Mouse (Mus musculus) forebrain, postnatal 0 days (tissue): ENCODE measurements around the gene Magi3. TPM values are rescaled to one million over a fixed set of nuclear protein-coding genes. Genes with fewer than 3 reads are reported as not detected.

Source experiments
- ATAC-seq: fragments of 200-750 bp; cut with Nextera tagmentation; 2 replicates; pipeline ENCODE4 v1.8.0; 2017; ENCODE audit warnings: mild to moderate bottlenecking, moderate library complexity
- DNase-seq: peaks from one replicate; pipeline ENCODE4 v3.0.0-alpha.2; 2015
- H3K27ac ChIP-seq: fragments of 300-500 bp; sonication (generic); 2 replicates; pipeline ENCODE4 v1.5.1; 2014; ENCODE audit warnings: low read depth, mild to moderate bottlenecking, antibody characterized with exemption, low read length, moderate library complexity, mixed read lengths
- H3K27me3 ChIP-seq: fragments of 300-500 bp; sonication (generic); 2 replicates; pipeline ENCODE4 v1.6.1; 2014; ENCODE audit warnings: mild to moderate bottlenecking, low read length, mixed read lengths; ENCODE audit not compliant: insufficient read depth
- H3K36me3 ChIP-seq: fragments of 300-500 bp; sonication (generic); 2 replicates; pipeline ENCODE4 v1.6.1; 2014; ENCODE audit warnings: mild to moderate bottlenecking, moderate library complexity; ENCODE audit not compliant: insufficient read depth
- H3K4me1 ChIP-seq: fragments of 300-500 bp; sonication (generic); 2 replicates; pipeline ENCODE4 v1.6.1; 2014; ENCODE audit warnings: antibody characterized with exemption; ENCODE audit not compliant: insufficient read depth
- H3K4me2 ChIP-seq: fragments of 300-500 bp; sonication (generic); 2 replicates; pipeline ENCODE4 v1.6.1; 2014; ENCODE audit warnings: low read depth, mild to moderate bottlenecking, moderate library complexity
- H3K4me3 ChIP-seq: fragments of 300-500 bp; sonication (generic); 2 replicates; pipeline ENCODE4 v1.5.1; 2014; ENCODE audit warnings: low read depth, low read length, mixed read lengths
- H3K9ac ChIP-seq: fragments of 300-500 bp; sonication (generic); 2 replicates; pipeline ENCODE4 v1.6.1; 2014; ENCODE audit warnings: mild to moderate bottlenecking
- H3K9me3 ChIP-seq: fragments of 300-500 bp; sonication (generic); 2 replicates; pipeline ENCODE4 v1.6.1; 2016; ENCODE audit warnings: low read length
- CTCF ChIP-seq: sonication (generic); IDR thresholded peaks from 2 replicates; pipeline ENCODE4 v1.5.1; 2016; ENCODE audit warnings: antibody characterized with exemption, control low read depth, low read depth
- WGBS: fragments of 180-500 bp; shearing (Covaris S2); extraction: QIAGEN DNeasy Blood & Tissue Kit; methylation state at CpG from one replicate; pipeline ENCODE4 v1.1.7; 2014; 5-methylcytosine and 5-hydroxymethylcytosine counted together
- polyA plus RNA-seq: library from polyadenylated mRNA; unstranded; fragments of >200 nt; fragmentation: Nextera tagmentation; extraction: Ambion mirVana; gene quantifications from 2 replicates; pipeline ENCODE4 v1.2.1, GENCODE M21; 2015
- total RNA-seq: library from RNA; depleted of rRNA; stranded (reverse); fragments of >200 nt; gene quantifications from 2 replicates; pipeline ENCODE4 v1.2.3, GENCODE M21; 2014

The Magi3 gene
- total and polyA plus RNA-seq, 2 experiments from 2014 or later: 3.1 to 24.5 TPM

DNA sequence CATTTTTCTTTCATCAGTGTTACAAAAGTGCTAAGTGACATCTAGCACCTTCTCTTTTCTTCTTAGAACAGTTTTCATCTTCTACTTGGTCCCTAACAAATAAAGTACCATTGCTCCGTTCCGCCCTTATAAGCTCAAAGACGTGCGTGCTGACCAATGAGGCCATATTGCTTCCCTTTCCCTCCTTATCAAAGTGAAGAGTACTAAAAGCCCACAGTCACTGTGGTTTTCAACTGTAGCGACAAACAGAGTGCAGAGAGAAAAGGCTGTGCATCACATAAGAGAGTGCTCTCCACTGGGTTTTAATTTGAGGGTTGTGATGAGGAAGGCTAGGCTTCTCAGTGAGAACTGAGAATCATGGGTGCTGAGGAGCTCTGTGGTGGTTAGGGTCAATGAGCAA, 14.9 kb upstream of the Magi3 start:
- ATAC-seq (no peak), DNase-seq (no peak)
- H3K27me3 ChIP-seq: no peaks in the 10 kb centered on the region
- 95% methylated on average over 5 of the region's 5 CpGs for WGBS
- no peaks in the 10 kb centered on the region for H3K4me1 ChIP-seq
- H3K9me3 ChIP-seq: no peaks in the 10 kb centered on the region
- no peak overlapping the region for H3K9ac ChIP-seq
- H3K27ac ChIP-seq: no peak overlapping the region
- H3K4me3 ChIP-seq: no peak overlapping the region
- no peak for TF ChIP-seq CTCF
- no peak overlapping the region for H3K4me2 ChIP-seq
- H3K36me3 ChIP-seq: no peaks in the 10 kb centered on the region

DNA sequence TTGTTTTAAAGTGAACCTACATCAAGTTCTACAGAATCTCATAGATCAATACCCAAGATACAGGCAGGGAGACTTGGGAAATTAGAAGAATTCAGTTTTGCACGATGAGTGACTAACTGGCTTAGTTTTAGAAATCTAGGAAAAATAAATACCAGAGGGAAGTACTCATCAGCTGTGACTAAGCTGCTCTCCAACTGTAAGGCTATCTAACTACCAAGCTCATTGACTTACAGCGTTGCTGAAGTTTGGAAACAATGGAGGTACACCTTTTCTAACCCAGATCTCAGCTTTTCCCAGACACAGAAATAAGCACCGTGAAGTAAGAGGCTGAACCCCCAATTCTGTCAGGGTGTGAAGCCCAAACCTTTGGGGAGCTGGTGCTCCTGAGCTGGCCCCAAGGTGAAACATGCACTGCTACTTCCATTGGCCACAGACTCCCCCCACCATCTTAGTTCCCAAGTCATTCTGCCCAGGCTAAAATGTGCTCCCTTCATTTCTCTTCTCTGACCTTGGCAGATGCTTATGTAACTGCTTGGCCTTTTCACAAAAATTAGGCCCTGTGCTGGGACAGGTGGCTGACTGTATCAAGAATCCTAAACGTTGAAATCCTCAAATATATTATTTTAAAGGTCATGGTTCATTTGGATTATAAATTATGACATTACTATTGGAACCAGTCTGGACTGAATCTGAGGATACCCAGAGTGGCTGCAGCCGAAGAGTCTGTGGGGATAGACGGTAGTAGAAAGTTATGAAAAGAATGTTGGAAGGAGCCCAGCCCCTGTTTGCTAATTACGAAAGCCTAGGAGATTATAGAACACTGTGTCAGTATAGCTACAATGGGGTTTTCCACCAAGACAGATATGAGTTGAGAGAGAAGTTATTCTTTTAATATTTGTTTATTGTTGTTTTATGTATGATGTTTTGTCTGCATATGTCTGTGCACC, 13.5 kb upstream of the Magi3 start:
- ATAC-seq (no peak), DNase-seq (no peak)
- no peaks in the 10 kb centered on the region for H3K36me3 ChIP-seq
- no peak for TF ChIP-seq CTCF
- H3K27ac ChIP-seq: no peak overlapping the region
- H3K9ac ChIP-seq: no peak overlapping the region
- no peaks in the 10 kb centered on the region for H3K9me3 ChIP-seq
- no peak overlapping the region for H3K4me3 ChIP-seq
- no peak overlapping the region for H3K4me2 ChIP-seq
- 65% methylated on average over 7 of the region's 7 CpGs for WGBS
- no peaks in the 10 kb centered on the region for H3K4me1 ChIP-seq
- no peaks in the 10 kb centered on the region for H3K27me3 ChIP-seq

- no peak for TF ChIP-seq CTCF
- no peak overlapping the region for H3K27ac ChIP-seq
- no peak overlapping the region for H3K4me3 ChIP-seq
- ATAC-seq (no peak), DNase-seq (no peak)
- H3K4me2 ChIP-seq: no peak overlapping the region
- no peaks in the 10 kb centered on the region for H3K9me3 ChIP-seq
- H3K36me3 ChIP-seq: no peaks in the 10 kb centered on the region
- no peaks in the 10 kb centered on the region for H3K4me1 ChIP-seq
- H3K9ac ChIP-seq: no peak overlapping the region
- WGBS: 32% methylated on average over 5 of the region's 5 CpGs
- no peaks in the 10 kb centered on the region for H3K27me3 ChIP-seq
These were observed 7.4 kb upstream of the Magi3 start for GRCm38 (mm10) chr3:104227438-104228111.

GRCm38 (mm10) chr3:104226731-104227130, 6.6 kb upstream of the Magi3 start:
- TF ChIP-seq CTCF: no peak
- no peaks in the 10 kb centered on the region for H3K9me3 ChIP-seq
- ATAC-seq: no peak
- H3K4me3 ChIP-seq: no peak overlapping the region
- WGBS: 76% methylated on average over 7 of the region's 7 CpGs
- no peak overlapping the region for H3K27ac ChIP-seq
- H3K27me3 ChIP-seq: no peaks in the 10 kb centered on the region
- no peaks in the 10 kb centered on the region for H3K36me3 ChIP-seq
- DNase-seq: no peak
- no peak overlapping the region for H3K9ac ChIP-seq
- no peaks in the 10 kb centered on the region for H3K4me1 ChIP-seq
- H3K4me2 ChIP-seq: no peak overlapping the region

DNA sequence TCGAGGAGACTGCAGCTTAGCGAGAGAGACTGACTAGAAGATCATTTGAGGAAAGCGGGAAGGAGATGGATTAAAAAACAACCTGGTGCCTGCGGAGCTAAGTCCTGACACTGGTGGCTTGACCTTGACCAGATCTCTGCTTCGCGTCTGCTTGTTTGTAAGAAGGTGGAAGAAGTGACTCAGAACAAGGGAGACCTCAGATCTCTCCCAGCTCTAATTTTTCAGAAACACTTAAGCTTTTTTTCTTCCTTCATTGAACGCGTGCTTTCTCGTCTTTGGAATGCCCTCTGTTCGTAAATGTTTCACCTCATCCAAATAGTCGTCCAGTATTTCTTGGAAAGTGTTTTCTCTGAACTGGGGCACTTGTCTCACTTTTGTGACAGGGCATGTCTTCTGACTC, 982 bp upstream of the Magi3 start:
- Histone ChIP-seq H3K4me2 (peak overlapping the region; percentile 76), H3K36me3 (no peaks in the 10 kb centered on the region), H3K9ac (0 out of 2 replicates have a peak overlapping the region, but pooled peaks have one; percentile 4), H3K27ac (0 out of 2 replicates have a peak overlapping the region, but pooled peaks have one; percentile 3), H3K27me3 (no peaks in the 10 kb centered on the region), H3K4me1 (peaks cover 5% of the 10 kb centered on the region; the same call in 1 of the 2 replicates), H3K9me3 (no peaks in the 10 kb centered on the region), H3K4me3 (peak overlapping the region; percentile 96)
- ATAC-seq: no peak
- TF ChIP-seq CTCF: no peak
- WGBS: 11% methylated on average over 11 of the region's 11 CpGs
- no peak for DNase-seq

DNA sequence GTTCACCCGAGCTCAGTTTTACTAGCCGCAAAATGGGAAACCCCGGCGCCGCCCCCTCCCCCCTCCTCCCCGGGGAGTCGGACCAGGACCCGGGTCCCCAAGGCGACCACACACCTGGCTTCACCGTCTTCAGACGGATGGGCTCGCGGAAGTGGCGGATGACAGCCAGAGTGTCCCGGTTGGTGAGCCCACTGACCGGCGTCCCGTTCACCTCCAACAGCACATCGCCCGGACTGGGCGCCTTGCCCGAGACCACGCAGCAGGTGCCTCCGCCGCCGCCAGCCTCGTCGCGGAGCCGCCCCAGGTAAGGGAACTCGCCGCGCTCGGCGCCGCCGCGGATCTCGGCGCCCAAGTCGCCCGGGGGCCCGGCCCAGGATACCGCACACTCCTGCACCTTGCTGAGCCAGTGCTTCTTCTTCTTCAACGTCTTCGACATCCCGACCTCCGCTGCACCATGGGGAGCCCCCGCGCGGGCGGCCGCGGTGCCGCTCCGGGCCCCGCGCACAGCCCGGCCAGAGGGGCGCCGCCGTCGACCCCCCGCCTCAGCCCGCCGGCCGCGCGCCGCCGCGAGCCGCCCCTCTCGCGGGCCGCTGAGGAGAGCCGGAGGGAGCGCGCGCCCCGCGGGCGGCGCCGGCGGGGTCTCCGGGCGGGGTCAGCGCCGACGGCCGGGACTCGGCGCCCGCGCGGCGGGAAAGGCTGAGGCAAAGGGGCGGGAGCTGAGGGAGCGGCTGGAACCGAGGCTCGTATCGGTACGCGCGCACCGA, 461 bp downstream of the Magi3 start:
- no peak for TF ChIP-seq CTCF
- WGBS: under 1% methylated on average over 104 of the region's 107 CpGs
- ATAC-seq (no peak; the same call in 1 of the 2 replicates), DNase-seq (peak; percentile 49)
- H3K4me1 ChIP-seq: peaks cover 5% of the 10 kb centered on the region; the same call in 1 of the 2 replicates
- peak overlapping the region; percentile 96 for H3K4me3 ChIP-seq
- H3K9me3 ChIP-seq: no peaks in the 10 kb centered on the region
- peak overlapping the region; percentile 96 for H3K27ac ChIP-seq
- H3K27me3 ChIP-seq: no peaks in the 10 kb centered on the region
- no peaks in the 10 kb centered on the region for H3K36me3 ChIP-seq
- peak overlapping the region; percentile 68 for H3K4me2 ChIP-seq
- H3K9ac ChIP-seq: peak overlapping the region; percentile 77
